Mouse (Mus musculus): ENCODE measurements around the gene Itgb3. TPM values are rescaled to one million over a fixed set of nuclear protein-coding genes. Genes with fewer than 3 reads are reported as not detected.

Itgb3 gene
- polyA plus RNA-seq, 1 experiment = 181 TPM

DNA sequence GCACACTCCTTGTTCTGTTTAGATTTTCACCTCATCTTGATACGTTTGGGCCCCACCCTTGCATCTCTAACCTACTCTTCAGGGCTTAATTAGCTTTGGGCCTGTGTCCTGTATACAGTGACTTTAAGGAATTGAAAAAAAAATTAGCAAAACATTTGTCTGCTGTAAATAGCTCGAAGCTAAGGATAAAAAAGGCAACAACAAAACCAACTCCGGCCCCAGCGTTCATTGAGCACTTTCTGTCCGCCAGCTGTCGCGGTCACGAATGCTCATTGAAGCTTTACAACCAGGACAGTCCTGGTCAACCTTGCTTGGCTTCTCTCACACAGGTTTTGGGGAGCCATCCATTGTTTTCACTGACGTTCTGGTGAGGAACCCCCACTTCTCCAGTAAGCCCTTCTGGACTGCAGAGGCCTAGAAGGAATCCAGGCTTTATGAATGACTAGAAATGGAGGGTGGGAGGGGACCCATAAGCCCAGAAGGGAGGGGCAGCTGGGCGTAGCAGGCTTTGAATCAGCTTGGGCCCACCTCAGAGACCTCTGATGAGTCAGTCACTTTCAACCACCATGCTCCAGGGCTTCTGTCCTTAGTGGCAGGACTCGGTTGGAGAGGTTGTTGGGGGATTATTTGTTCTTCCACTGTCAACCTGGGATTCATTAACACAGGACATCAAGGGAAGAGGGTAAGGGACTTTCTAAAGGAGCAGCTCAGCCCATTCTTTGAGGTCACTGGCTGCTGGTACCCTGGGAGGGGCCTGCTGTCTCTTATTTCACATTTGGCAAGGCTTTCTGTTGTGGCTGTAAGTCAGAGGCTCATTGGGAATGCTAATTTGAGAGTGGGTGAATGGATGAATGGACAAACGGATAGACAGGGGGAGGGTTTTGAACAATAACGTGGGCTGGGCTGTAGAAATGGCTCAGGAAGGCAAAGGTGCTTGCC, 11.6 kb downstream of the Itgb3 start:
- Histone ChIP-seq H3K36me3 (replicated peaks; ENCODE audit: low read length) (peaks cover 100% of the 10 kb centered on the region), H3K4me1 (peaks cover 100% of the 10 kb centered on the region), H3K27me3 (replicated peaks) (no peaks in the 10 kb centered on the region), H3K4me3 (replicated peaks) (peak overlapping the region; percentile 87), H3K9me3 (no peaks in the 10 kb centered on the region)
- TF ChIP-seq FLI1 (IDR thresholded peaks at IDR 0.05; ENCODE audit: low read length) (no peak), GATA1 (IDR thresholded peaks at IDR 0.05; ENCODE audit: borderline replicate concordance, low read length) (no peak)

DNA sequence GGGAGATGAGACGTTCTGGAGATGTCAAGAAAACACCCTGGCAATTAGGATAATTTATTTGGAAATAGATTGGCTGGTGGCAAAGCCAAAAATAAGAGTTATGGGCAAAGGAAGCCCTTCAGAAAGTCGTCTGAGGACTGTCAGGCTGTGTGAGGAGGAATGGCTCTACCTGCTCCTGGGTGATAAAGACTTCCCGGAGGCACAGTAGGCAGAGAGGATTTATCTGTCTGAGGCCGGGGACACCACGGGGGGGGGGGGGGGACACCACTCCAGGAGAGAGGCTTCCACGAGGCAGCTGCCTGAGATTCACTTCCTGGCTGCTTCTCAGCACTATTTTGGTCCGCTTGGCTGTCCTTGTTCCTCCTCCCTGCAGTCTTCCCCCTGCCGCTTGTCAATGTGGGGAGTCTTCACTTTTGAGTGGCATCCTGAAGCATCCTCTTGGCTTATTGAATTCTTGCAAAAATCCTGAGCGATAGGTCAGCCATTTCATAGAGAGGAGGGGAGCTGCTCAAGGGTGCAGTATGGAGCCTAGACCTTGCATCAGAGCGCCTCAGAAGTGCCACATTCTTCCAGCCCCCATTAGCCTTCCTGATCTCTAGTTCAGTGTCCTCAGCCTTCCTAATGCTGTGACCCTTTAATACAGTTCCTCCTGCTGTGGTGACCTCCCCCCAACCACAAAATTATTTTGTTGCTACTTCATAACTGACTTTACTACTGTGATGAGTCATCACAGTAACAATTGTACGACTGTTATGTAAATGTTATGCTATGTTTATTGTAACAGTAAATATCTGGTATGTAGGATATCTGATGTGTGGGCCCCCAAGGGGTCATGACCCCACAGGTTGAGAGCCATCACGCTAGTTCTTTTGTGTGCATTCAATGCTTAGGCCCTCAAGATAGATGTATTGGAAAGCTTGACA, 14.5 kb downstream of the Itgb3 start:
- Histone ChIP-seq H3K4me1 (peaks cover 100% of the 10 kb centered on the region), H3K36me3 (replicated peaks; ENCODE audit: low read length) (peaks cover 100% of the 10 kb centered on the region), H3K4me3 (replicated peaks) (peak overlapping the region; percentile 87), H3K9me3 (no peaks in the 10 kb centered on the region), H3K27me3 (replicated peaks) (no peaks in the 10 kb centered on the region)
- TF ChIP-seq GATA1 (IDR thresholded peaks at IDR 0.05; ENCODE audit: borderline replicate concordance, low read length) = no peak
- no peak for TF ChIP-seq FLI1 (IDR thresholded peaks at IDR 0.05; ENCODE audit: low read length)

DNA sequence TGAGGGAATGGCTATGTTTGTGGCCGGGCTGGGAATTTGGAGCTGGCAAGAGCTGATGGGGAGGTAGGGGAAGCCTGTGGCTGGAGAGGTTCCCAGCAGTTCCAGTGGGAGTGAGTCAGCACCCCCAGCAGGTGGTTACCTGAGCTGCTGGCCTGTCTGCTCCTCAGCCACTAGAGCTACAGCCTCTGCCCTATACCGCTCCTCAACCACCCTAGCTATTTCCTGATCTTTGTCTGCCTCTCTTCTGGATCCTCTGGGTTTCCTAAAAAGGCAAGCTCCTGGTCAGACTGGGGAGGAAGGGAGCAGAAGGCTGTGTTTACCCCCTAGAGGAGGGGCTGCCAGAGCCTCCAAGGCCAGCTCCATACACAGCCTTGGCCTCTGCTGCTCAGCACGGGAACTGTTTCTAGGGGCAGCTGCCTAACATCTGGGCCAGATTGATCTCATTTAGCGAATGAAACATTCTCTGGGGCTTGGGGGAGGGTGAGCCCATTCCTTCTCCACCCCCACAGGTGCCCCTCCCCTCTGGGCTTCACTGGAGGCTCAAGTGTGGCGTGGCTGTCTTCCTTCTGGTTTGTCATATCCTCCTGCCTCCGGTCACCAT, 17.1 kb downstream of the Itgb3 start:
- peaks cover 100% of the 10 kb centered on the region for H3K36me3 ChIP-seq (replicated peaks; ENCODE audit: low read length)
- TF ChIP-seq FLI1 (IDR thresholded peaks at IDR 0.05; ENCODE audit: low read length) (no peak), GATA1 (IDR thresholded peaks at IDR 0.05; ENCODE audit: borderline replicate concordance, low read length) (no peak)
- H3K27me3 ChIP-seq (replicated peaks) = no peaks in the 10 kb centered on the region
- H3K9me3 ChIP-seq = no peaks in the 10 kb centered on the region
- peaks cover 100% of the 10 kb centered on the region for H3K4me1 ChIP-seq
- peak overlapping the region; percentile 84 for H3K4me3 ChIP-seq (replicated peaks)

DNA sequence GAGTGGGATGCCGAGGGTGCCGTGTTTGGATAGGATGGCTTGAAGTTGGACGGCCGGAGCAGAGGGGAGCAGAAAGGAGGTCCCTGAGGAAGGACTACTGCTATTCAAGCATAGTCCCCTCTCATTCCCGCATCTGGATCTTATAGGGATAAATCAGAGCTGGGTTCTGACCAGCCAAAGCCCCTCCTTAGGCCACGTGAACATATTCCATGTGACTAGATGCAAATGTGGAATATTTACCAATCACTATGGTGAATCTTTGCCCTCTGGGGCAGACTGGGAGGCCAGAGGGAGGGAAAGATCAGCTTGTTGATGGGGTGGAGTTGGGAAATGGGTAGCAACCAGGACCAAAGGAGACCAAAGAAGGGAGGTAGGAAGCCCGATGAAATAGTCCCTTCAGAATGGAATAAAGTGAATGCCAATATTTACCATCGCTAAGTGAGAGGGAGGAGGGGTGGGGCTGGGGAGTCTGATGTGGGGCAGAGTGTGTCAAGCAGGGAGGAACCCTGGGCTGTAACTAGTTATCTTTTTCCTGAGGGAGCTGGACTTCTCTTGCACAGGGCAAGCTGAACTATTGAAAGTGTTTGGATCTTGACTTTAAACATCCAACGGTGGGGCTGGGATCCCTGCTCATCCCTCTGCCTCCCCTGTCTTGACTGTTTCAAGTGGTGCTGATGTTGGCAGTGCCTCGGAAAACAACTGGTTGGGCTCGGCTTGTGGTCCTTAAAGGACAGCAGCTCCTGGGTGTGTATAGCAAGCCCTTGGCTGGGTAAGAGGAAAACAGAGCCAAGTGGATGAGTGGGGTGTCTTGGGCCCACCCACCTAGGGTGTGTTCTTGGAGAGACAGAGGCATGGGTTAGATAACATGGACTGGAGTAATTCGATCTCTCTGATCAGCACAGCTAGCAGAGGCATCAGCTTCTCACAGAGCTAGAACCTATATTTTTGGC, 17.9 kb downstream of the Itgb3 start:
- Histone ChIP-seq H3K9me3 (no peaks in the 10 kb centered on the region), H3K4me1 (peaks cover 100% of the 10 kb centered on the region), H3K27me3 (replicated peaks) (no peaks in the 10 kb centered on the region), H3K36me3 (replicated peaks; ENCODE audit: low read length) (peaks cover 100% of the 10 kb centered on the region), H3K4me3 (replicated peaks) (peak overlapping the region; percentile 84)
- no peak for TF ChIP-seq GATA1 (IDR thresholded peaks at IDR 0.05; ENCODE audit: borderline replicate concordance, low read length)
- TF ChIP-seq FLI1 (IDR thresholded peaks at IDR 0.05; ENCODE audit: low read length) = no peak

DNA sequence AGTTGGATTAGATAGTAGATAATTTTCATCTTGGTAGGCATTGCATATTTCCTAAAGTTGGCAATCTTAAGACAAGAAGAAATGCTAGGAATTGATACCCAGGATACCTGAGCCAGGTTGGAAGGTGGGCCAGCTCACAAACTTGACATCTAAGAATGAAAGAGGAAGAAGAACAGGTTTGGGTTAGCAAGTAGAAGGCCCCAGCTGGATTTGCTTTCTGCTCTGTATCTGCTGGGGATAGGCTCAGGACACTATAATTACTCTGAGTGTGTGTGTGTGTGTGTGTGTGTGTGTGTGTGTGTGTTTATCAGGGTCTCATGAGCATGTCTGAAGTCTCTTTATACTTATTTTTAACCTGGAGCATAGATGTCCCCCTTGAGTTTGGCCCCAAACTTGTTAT, 18.8 kb downstream of the Itgb3 start:
- Histone ChIP-seq H3K36me3 (replicated peaks; ENCODE audit: low read length) (peaks cover 100% of the 10 kb centered on the region), H3K9me3 (no peaks in the 10 kb centered on the region), H3K27me3 (replicated peaks) (no peaks in the 10 kb centered on the region), H3K4me3 (replicated peaks) (peak overlapping the region; percentile 73), H3K4me1 (peaks cover 99% of the 10 kb centered on the region)
- TF ChIP-seq FLI1 (IDR thresholded peaks at IDR 0.05; ENCODE audit: low read length) (no peak), GATA1 (IDR thresholded peaks at IDR 0.05; ENCODE audit: borderline replicate concordance, low read length) (no peak)

DNA sequence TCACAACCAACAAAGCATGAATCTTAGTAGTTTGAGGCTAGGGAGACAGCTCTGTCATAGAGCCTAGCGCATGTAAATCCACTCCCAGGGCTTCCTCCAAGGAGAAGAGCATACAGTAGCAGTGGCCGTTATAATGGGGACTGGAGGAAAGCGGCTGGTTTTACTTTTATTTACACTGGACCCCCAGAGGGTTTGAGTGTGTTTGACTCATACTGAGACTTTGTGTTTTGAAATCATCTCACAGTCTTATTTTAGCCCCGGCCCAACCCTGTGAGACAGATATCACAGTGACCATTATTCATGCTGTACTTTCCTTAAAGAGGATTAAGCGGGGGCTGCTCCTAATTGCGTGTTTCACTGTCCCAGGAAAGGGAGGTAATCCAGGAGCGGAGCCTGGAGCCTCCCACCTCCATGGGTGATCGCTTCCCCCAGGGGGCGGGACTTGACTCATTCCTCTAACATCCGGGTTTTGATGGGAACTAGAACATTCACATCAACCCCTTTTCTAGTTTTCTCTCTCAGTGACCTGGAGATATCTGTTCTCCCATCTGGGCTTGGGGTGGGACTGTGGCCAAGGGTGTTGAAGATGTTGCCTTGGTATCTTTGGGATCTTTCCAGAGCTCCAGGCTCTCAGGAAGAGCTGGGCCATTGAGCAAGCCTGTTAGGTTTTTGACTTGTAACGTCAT, 20.0 kb downstream of the Itgb3 start:
- H3K9me3 ChIP-seq = no peaks in the 10 kb centered on the region
- H3K27me3 ChIP-seq (replicated peaks) = no peaks in the 10 kb centered on the region
- peaks cover 99% of the 10 kb centered on the region for H3K4me1 ChIP-seq
- peak overlapping the region; percentile 72 for H3K4me3 ChIP-seq (replicated peaks)
- TF ChIP-seq GATA1 (IDR thresholded peaks at IDR 0.05; ENCODE audit: borderline replicate concordance, low read length) (no peak), FLI1 (IDR thresholded peaks at IDR 0.05; ENCODE audit: low read length) (no peak)
- H3K36me3 ChIP-seq (replicated peaks; ENCODE audit: low read length) = peaks cover 100% of the 10 kb centered on the region

DNA sequence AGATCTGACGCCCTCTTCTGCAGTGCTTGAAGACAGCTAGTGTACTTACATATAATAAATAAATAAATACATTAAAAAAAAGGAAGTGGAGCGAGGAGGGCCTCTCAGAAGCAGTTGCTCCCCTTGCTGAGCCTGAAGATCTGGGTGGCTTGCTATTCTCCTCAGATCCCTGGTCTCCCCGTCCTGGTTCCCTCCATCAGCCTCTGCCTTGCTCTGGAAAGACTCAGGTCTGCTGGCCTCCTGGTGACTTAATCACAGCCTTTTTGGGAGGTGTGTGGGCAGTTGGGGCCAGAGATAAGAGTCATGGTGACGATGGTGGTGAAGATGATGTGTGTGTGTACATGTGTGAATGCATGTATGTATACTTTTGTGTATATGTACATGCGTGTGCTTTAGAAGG, 20.8 kb downstream of the Itgb3 start:
- peak overlapping the region; percentile 88 for H3K4me3 ChIP-seq (replicated peaks)
- peaks cover 100% of the 10 kb centered on the region for H3K36me3 ChIP-seq (replicated peaks; ENCODE audit: low read length)
- TF ChIP-seq FLI1 (IDR thresholded peaks at IDR 0.05; ENCODE audit: low read length) = no peak
- no peak for TF ChIP-seq GATA1 (IDR thresholded peaks at IDR 0.05; ENCODE audit: borderline replicate concordance, low read length)
- no peaks in the 10 kb centered on the region for H3K9me3 ChIP-seq
- H3K27me3 ChIP-seq (replicated peaks) = no peaks in the 10 kb centered on the region
- peaks cover 99% of the 10 kb centered on the region for H3K4me1 ChIP-seq

DNA sequence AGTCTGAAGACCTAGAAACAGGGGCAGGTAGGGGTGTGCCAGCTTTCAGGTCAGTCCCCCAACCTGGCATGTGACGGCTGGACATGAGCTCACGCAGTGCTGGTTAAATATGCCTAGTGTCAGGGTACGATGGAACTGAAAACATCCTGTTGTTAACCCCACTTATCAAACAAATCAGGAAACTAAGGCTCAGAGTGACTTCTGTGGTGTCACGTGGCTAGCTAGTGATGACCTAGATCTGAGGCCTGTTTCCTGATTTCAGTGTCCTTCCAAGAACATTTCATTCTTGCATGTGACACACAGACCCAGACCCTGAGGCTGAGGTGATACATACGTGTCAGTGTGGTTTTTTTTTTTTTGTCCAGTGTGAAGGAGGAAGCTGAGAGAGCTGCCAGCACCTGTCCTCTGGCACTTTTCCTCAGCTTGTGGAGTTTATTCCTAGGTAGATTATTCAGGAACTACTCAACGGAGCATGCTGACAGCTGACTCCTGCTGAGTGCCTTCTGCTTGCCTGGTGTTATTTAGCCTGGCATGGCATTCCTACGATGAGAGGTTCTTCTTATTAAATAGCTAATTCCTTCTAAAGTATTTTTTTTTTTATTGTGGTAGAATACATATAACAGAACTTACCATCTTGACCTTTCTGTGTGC, 22.5 kb downstream of the Itgb3 start:
- Histone ChIP-seq H3K9me3 (no peaks in the 10 kb centered on the region), H3K36me3 (replicated peaks; ENCODE audit: low read length) (peaks cover 100% of the 10 kb centered on the region), H3K27me3 (replicated peaks) (no peaks in the 10 kb centered on the region), H3K4me3 (replicated peaks) (peak overlapping the region; percentile 80), H3K4me1 (peaks cover 98% of the 10 kb centered on the region)
- no peak for TF ChIP-seq GATA1 (IDR thresholded peaks at IDR 0.05; ENCODE audit: borderline replicate concordance, low read length)
- no peak for TF ChIP-seq FLI1 (IDR thresholded peaks at IDR 0.05; ENCODE audit: low read length)

Data from megakaryocyte, embryonic 14.5 days (primary cell).